19 mouse cellular contexts compared by ENCODE assay signal in the genomic region with DNA sequence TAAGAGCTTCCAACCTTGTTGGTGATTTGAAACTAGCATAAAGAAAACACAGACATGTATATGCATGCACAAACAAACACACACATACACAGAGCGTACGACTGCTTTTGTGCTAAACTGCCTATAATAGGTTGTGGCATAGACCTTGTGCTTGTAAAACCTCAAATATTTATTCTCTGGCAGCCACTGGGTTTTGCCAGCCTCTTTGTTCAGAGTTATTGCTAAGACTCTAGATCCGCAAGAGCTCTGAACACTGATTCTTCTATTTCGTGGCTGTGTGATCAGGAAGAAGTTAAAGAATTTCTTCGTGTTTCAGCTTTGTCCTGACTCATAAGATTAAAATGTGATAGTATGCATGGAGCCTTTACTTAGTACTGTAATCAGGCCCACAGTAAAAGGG.
"Had no signal": no experiment of that assay in that cellular context is flagged by ENCODE, and none has a peak within 500 bp of the region (broad histone marks: within the 10 kb centered on the region; RNA-seq: fewer than 3 reads in every experiment).

No protein-coding gene starts in this region.

- H3K4me2 ChIP-seq: lung, embryonic 14.5 days; midbrain, embryonic 12.5 days; neural tube, embryonic 13.5 days; neural tube, embryonic 15.5 days had no signal

- H3K27me3 ChIP-seq: midbrain, embryonic 12.5 days; neural tube, embryonic 13.5 days; neural tube, embryonic 15.5 days had no signal

- H3K4me1 ChIP-seq: midbrain, embryonic 12.5 days; neural tube, embryonic 13.5 days; neural tube, embryonic 15.5 days had no signal

- H3K4me3 ChIP-seq: midbrain, embryonic 10.5 days; midbrain, embryonic 12.5 days; myocyte; neural tube, embryonic 13.5 days; neural tube, embryonic 15.5 days had no signal

- H3K9me3 ChIP-seq: midbrain, embryonic 10.5 days; midbrain, embryonic 12.5 days; neural tube, embryonic 13.5 days; neural tube, embryonic 15.5 days had no signal

- ATAC-seq: midbrain, embryonic 16.5 days had no signal

- DNase-seq: lung, adult 18-20 months; lung, embryonic 14.5 days; lung, postnatal 10 days; lung, postnatal 4 days; midbrain, embryonic 14.5 days; retina, postnatal 1 day; right cerebral cortex, adult 18-20 months; right cerebral cortex, postnatal 25 days; right cerebral cortex, postnatal 4 days; spleen, adult 18-20 months; thymus, adult 18-20 months; thymus, postnatal 14 days; thymus, postnatal 36 days had no signal

- H3K9ac ChIP-seq: lung, embryonic 14.5 days; midbrain, embryonic 12.5 days; neural tube, embryonic 13.5 days; neural tube, embryonic 15.5 days had no signal

- H3K27ac ChIP-seq: midbrain, embryonic 10.5 days; midbrain, embryonic 12.5 days; neural tube, embryonic 13.5 days; neural tube, embryonic 15.5 days had no signal
